Mouse (Mus musculus) erythroblast, embryonic 14.5 days (primary cell): ENCODE data around the gene Lsp1. TPM values are rescaled to one million over a fixed set of nuclear protein-coding genes. Genes with fewer than 3 reads are reported as not detected.

Experiments used
- H3K27me3 ChIP-seq: 2 replicates; pipeline ENCODE4 v1.6.1; 2012; ENCODE audit warnings: inconsistent platforms; ENCODE audit not compliant: control insufficient read depth
- H3K36me3 ChIP-seq: 2 replicates; pipeline ENCODE4 v1.6.1; 2012; ENCODE audit warnings: mild to moderate bottlenecking, inconsistent platforms; ENCODE audit not compliant: control insufficient read depth
- H3K4me1 ChIP-seq: 2 replicates; pipeline ENCODE4 v1.6.1; 2012; ENCODE audit warnings: inconsistent platforms; ENCODE audit not compliant: control insufficient read depth
- H3K4me3 ChIP-seq: replicated peaks from 2 replicates; pipeline ENCODE3; 2012; ENCODE audit warnings: moderate library complexity, mild to moderate bottlenecking, inconsistent platforms
- H3K9me3 ChIP-seq: 2 replicates; pipeline ENCODE4 v1.6.1; 2012; ENCODE audit warnings: low read length, inconsistent platforms, mixed read lengths; ENCODE audit not compliant: control insufficient read depth
- GATA1 ChIP-seq: IDR thresholded peaks from 2 replicates; pipeline ENCODE4 v1.6.1; 2012; ENCODE audit warnings: low read length, inconsistent platforms, mixed read lengths
- TAL1 ChIP-seq: IDR thresholded peaks from 3 replicates; pipeline ENCODE4 v1.6.1; 2012; ENCODE audit warnings: low read length, inconsistent platforms, mixed read lengths
- polyA plus RNA-seq: library from polyadenylated mRNA; stranded (reverse); fragments of >175 nt; gene quantifications from 2 replicates; pipeline ENCODE4 v1.2.3, GENCODE M21; 2012

Gene Lsp1
- polyA plus RNA-seq, 1 experiment, result 0.05 TPM

DNA sequence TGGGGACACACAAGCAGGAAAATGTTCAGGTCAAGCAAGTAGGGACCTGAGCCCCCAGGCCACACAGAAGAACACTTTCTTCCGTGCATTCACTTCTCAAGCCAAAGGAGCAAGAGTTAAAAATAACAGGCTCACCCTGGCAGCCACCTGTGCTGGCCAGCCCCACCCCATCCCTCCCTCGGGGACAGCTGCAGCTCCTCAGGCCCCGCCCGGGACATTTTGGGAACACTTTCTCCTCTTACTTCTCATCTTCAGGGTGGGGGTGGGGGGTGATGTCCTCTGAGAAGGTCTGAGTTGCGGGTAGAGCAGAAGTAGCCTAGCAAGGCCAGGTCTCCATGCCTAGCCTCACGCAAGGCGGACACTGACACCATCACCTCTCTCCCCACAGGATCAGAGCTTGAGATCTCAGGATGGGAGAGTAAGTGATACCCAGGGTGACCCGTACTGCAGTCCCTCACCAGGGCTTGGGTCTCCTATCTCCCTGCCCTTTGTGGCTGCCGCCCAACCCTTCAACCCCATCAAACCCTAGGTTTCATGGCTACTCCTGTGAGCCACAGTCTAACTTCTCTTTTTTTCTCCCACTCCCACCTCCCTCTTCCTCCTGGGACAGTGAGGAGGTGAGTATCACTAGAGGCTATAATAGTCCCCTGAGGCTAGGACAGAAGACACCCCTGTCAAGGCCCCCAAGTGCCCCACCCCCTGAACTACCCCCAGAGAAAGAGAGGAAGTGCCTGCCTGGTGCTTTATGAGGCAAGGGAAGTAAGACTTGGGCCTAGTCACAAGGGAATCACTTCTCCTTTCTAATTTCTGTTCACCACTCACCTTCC is 18.3 kb upstream of the Lsp1 start:
- no peaks in the 10 kb centered on the region for H3K36me3 ChIP-seq
- no peaks in the 10 kb centered on the region for H3K9me3 ChIP-seq
- 0 out of 2 replicates have a peak, but pooled peaks cover 1% of the 10 kb centered on the region for H3K27me3 ChIP-seq
- peaks cover 1% of the 10 kb centered on the region; the same call in 1 of the 2 replicates for H3K4me1 ChIP-seq
- TF ChIP-seq TAL1 (no peak), GATA1 (no peak)
- no peak overlapping the region for H3K4me3 ChIP-seq

DNA sequence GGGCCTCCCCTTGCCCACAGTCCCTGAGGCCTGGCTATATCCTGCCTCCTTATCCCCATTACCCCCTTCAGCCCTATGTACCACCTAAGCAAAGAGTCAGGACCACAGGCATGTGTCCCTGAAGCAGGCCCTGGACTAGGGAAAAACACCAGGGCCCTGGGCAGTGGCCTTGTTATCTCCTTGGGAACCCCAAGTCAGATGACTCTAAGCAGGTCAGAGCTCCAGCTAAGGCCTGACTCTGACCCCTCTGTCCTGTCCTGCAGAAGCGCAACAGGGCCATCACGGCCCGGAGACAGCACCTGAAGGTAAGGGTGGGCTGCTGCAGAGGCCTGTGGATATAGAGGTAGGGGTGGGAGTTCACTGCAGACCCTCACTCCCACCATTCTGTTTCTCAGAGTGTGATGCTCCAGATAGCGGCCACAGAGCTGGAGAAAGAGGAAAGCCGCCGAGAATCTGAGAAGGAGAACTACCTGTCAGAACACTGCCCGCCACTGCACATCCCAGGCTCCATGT is 17.6 kb upstream of the Lsp1 start:
- Histone ChIP-seq H3K27me3 (no peaks in the 10 kb centered on the region), H3K4me1 (no peaks in the 10 kb centered on the region), H3K9me3 (no peaks in the 10 kb centered on the region), H3K36me3 (no peaks in the 10 kb centered on the region), H3K4me3 (no peak overlapping the region)
- TF ChIP-seq TAL1 (no peak), GATA1 (no peak)

DNA sequence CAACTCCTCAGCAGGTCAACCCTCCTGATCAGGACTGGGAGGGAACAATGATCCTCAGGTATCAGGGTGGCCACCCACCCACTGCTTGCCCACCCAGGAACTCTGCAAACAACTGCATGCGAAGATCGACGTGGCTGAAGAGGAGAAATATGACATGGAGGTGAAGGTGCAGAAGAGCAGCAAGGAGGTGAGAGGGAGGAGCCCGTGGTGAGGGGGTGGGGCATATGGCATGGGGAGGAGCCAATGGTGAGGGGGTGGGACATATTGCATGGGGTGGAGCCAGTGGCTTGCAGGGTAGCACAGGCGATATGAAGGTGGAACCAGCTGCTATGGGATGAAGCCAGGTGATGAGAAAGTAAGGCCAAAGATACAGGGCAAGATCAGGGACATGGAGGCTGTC is 17.1 kb upstream of the Lsp1 start:
- Histone ChIP-seq H3K36me3 (no peaks in the 10 kb centered on the region), H3K4me1 (no peaks in the 10 kb centered on the region), H3K27me3 (no peaks in the 10 kb centered on the region), H3K4me3 (no peak overlapping the region), H3K9me3 (no peaks in the 10 kb centered on the region)
- TF ChIP-seq GATA1, result no peak
- TF ChIP-seq TAL1, result no peak

DNA sequence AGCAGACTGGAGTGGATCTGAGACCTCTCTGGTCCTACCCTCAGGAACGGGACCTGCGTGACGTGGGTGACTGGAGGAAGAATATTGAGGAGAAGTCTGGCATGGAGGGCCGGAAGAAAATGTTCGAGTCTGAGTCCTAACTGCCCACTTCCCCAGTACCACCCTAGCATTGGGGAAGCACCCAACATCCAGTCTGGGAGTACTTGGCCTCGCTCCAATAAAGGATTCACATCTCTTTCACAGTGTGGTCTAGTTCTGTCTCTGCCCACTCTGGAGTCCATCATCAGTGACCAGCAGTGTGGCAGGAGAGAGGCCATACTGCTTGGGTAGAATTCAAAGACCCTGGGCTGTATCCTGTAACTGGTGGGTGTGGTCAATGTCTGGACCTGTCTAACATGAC is 16.4 kb upstream of the Lsp1 start:
- Histone ChIP-seq H3K9me3 (no peaks in the 10 kb centered on the region), H3K36me3 (no peaks in the 10 kb centered on the region), H3K4me1 (no peaks in the 10 kb centered on the region), H3K27me3 (no peaks in the 10 kb centered on the region), H3K4me3 (no peak overlapping the region)
- TF ChIP-seq GATA1, result no peak
- no peak for TF ChIP-seq TAL1

DNA sequence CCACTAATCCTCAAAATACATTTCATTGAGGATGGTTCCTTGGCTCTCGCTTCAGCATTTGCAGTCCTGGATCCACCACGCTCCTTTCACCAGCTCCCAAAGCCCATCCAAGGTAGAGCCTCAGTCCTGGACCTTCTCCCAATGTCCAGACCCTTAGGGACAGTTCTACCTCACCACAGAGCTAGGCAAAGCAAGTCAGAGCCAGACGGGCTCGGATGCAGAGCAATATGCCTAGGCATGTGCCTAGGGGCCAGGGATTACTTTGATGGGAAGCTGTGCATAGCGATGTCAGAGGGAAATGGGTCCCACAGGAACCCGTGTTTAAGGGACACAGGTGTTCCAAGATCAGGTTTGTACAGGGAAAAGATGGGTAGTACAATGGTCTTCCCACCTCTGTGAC is 15.3 kb upstream of the Lsp1 start:
- no peaks in the 10 kb centered on the region for H3K4me1 ChIP-seq
- no peak overlapping the region for H3K4me3 ChIP-seq
- no peaks in the 10 kb centered on the region for H3K36me3 ChIP-seq
- no peaks in the 10 kb centered on the region for H3K27me3 ChIP-seq
- no peaks in the 10 kb centered on the region for H3K9me3 ChIP-seq
- no peak for TF ChIP-seq TAL1

DNA sequence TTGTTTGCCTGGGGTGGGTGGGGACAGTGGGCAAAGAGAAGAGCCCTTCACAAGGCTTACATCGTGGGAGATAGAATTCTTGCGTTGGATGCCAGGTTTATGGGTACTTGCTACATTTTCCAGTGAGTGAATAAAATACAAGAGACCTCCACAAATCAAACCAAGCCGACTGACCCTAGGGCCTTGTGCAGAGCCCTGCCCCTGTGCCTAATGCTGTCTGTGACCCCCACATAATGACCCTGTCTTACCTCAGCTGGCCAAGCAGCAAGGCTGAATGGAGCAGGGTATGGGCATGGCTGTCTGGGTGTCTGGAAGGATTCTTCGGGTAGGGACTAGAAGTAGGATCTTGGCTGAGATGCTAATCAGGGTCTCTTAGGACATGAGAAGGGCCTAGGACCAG is 14.3 kb upstream of the Lsp1 start:
- Histone ChIP-seq H3K36me3 (no peaks in the 10 kb centered on the region), H3K4me1 (no peaks in the 10 kb centered on the region), H3K4me3 (no peak overlapping the region), H3K9me3 (no peaks in the 10 kb centered on the region), H3K27me3 (no peaks in the 10 kb centered on the region)
- TF ChIP-seq TAL1, result no peak
- TF ChIP-seq GATA1, result no peak

DNA sequence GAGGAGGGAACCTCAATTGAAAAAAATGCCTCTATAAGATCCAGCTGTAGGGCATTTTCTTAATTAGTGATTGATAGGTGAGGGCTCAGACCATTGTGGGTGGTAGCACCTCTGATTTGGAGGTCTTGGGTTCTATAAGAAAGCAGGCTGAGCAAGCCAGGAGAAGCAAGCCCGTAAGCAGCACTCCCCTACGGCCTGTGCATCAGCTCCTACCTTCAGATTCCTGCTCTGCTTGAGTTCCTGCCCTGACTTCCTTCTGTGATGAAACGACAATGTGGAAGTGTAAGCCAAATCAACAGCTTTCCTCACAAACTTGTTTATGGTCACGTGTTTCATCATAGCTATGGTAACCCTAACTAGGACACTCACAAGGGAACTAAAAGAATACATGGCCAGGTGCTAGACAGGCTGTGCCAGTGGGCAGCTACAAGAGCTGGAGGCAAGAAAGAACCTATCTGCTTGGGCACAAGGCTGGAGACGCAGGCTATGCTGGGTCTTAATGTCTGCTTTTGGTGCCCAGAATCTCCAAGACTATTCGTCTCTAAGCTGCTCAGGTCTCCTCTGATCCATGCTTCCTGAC is 11.5 kb upstream of the Lsp1 start:
- H3K9me3 ChIP-seq, result no peaks in the 10 kb centered on the region
- no peak overlapping the region for H3K4me3 ChIP-seq
- H3K4me1 ChIP-seq, result no peaks in the 10 kb centered on the region
- no peaks in the 10 kb centered on the region; the same call in 1 of the 2 replicates for H3K27me3 ChIP-seq
- TF ChIP-seq GATA1, result no peak
- no peak for TF ChIP-seq TAL1
- H3K36me3 ChIP-seq, result no peaks in the 10 kb centered on the region

DNA sequence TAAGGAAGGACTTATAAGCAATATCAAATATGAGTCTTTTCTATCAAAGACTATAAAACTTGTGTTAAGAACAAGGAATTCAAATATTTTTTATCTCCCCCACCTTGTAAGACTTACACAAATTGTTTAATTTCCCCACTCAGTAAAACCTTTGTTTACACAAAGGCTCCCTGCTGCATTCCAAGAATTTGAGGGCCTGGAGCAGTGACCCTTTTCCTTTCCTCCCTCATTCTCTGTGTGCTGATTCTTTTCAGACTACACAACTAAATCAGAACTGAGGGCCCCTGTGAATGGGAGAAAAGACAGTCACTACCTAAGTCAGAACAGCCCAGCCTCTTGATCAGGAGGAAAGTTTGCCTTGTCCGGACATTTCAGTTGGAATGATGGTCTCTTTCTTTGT is 5.9 kb upstream of the Lsp1 start:
- Histone ChIP-seq H3K4me3 (no peak overlapping the region), H3K4me1 (no peaks in the 10 kb centered on the region), H3K27me3 (peaks cover 5% of the 10 kb centered on the region; the same call in 1 of the 2 replicates), H3K36me3 (no peaks in the 10 kb centered on the region), H3K9me3 (no peaks in the 10 kb centered on the region)
- TF ChIP-seq TAL1 (no peak), GATA1 (no peak)

DNA sequence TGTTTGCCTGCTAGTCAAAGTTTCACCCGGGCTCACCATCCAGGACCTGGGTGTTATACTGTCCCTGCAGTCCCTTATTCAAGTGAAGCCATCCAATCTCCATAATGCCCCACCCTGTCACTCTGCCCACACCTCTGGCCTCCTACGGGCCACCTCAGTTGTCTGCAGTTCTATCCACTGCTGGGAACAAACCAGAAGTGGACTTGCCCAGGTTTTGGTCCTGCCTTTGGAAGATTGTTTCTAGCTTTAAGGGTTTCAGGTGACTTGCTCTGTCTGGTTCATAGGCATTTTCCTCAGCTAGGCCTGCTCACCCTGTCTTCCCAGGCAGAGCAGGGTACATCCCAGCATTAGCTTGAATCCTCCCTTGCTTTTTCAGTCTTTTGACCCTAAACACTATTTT is 5.4 kb upstream of the Lsp1 start:
- Histone ChIP-seq H3K4me1 (no peaks in the 10 kb centered on the region), H3K4me3 (no peak overlapping the region), H3K27me3 (peaks cover 5% of the 10 kb centered on the region; the same call in 1 of the 2 replicates), H3K36me3 (no peaks in the 10 kb centered on the region), H3K9me3 (no peaks in the 10 kb centered on the region)
- TF ChIP-seq GATA1, result no peak
- no peak for TF ChIP-seq TAL1

DNA sequence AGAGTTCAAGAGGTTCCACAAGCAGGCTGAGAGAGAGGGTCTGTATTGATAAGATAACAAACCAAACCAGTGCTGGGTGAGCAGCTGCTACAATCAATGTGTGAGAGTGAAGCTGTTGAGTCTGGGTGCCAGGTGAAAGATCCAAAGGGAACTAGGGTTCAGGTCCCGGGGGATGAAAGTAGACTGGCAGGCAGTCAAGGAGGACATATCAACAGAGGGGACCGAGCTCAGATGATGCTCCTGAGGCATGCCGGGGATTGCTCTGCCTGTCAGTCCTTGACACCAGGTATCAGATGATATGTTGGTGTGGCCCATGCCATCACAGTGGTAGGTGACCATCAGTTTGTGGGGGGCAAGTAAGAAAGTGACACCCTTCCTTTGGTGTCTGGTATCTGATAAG is 3.8 kb upstream of the Lsp1 start:
- no peak for TF ChIP-seq TAL1
- TF ChIP-seq GATA1, result no peak

More for the DNA sequence above, 3.8 kb upstream of the Lsp1 start:
- Histone ChIP-seq H3K4me3 (no peak overlapping the region), H3K4me1 (no peaks in the 10 kb centered on the region), H3K36me3 (no peaks in the 10 kb centered on the region), H3K27me3 (peaks cover 5% of the 10 kb centered on the region; the same call in 1 of the 2 replicates), H3K9me3 (no peaks in the 10 kb centered on the region)
